Mouse (Mus musculus): ENCODE measurements around the gene Ntmt1.

Ntmt1 gene

GRCm38 (mm10) chr2:30784078-30784994 lies 23.3 kb upstream of the Ntmt1 start:
- peak; percentile 55 for DNase-seq (ENCODE audit: low read depth)

DNA sequence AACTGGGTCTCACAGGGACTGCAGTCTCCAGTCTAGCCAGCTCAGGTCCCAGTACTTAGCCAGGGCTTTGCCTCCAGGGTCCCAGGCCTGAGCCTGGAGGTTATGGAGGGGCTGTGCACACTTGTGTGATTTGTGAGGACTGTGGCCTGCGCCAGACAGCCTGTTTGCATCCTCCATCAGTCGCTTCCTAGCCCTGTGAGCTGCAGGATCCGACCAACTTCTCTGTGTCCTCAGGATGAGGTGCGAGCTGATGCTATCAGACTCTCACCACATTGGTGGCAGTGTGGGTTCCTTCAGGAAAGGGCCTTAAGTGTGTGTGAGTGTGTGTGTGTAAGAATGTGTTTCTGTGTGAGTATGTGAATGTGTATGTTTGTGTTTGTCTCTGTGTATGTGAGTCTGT lies 20.2 kb upstream of the Ntmt1 start:
- no peak for DNase-seq (ENCODE audit: low read depth)

DNA sequence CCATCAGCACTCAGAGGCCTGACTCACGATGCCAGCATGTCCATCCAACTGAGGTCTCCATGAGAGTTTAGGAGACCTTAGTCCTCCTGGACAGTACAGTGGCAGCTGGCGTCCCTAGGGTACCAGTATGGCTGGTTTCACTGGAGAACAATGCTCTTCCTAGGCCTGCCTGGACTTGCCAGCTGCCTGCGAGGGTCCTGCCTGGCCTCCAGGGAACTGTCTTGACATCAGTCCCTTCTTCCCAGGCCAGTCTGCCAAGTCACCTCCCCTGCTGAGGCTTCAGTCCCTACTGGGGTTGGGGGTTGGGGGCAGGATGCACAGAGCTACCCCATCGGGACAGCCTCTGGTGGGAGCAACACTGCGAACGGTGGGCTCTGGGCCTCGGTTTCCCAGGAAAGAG lies 15.6 kb upstream of the Ntmt1 start:
- no peak for DNase-seq (ENCODE audit: low read depth)

- DNase-seq (ENCODE audit: low read depth): peak; percentile 93
Measured at GRCm38 (mm10) chr2:30794179-30795108, 13.2 kb upstream of the Ntmt1 start.

DNA sequence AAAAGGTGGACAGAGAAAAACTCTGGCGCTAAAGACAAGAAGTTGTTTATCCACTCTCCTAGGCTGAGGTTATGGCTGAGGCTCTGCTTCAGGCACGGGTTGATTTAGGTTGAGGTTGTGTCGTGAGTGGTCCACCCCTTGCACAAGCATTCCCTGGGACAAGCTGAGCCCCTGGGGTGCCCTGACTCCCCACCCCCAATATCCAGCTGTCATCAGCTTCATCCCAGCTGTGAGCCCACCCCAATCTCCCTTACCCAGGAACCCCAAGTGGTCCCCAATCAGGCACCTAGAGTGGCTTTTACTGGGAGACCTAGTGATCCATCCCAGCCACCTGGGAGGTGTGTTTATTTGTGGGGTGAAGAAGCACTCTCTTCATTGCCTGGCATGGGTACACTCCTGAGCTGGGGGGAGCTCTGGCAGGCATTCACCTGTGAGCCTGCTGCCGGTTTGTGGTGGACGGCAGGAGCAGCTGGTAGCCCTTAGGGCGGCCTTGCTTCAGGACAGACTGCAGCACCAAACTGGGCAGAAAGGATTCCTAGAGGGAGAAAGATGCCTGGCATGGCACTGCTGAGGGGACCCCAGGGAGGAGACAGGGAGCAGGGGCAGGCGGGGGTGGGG lies 12.2 kb upstream of the Ntmt1 start:
- no peak for DNase-seq (ENCODE audit: low read depth)

GRCm38 (mm10) chr2:30795889-30796275 lies 11.7 kb upstream of the Ntmt1 start:
- DNase-seq (ENCODE audit: low read depth): no peak

DNA sequence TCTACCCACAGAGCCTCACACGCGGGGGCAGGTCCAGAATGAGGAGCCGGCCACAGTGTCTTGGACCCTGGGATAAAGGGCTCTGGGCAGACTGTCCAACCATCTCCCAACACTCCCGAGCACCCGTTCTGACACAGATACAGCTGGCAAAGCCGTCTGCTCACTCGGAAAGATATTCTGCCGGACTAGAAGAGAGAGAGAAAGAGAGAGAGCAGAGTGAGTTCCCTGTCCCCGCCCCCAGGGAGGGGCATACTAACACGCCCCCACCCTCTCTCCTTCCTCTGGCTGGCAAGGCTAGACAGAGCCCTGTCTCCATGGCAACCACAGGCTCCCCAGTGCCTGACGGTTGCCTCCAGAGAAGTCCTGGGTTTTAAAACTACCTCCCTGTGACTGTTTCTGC lies 11.2 kb upstream of the Ntmt1 start:
- DNase-seq (ENCODE audit: low read depth): peak; percentile 96

GRCm38 (mm10) chr2:30799456-30799855 lies 8.2 kb upstream of the Ntmt1 start:
- no peak for DNase-seq (ENCODE audit: low read depth)

GRCm38 (mm10) chr2:30800671-30801066 lies 7.0 kb upstream of the Ntmt1 start:
- no peak for DNase-seq (ENCODE audit: low read depth)

DNA sequence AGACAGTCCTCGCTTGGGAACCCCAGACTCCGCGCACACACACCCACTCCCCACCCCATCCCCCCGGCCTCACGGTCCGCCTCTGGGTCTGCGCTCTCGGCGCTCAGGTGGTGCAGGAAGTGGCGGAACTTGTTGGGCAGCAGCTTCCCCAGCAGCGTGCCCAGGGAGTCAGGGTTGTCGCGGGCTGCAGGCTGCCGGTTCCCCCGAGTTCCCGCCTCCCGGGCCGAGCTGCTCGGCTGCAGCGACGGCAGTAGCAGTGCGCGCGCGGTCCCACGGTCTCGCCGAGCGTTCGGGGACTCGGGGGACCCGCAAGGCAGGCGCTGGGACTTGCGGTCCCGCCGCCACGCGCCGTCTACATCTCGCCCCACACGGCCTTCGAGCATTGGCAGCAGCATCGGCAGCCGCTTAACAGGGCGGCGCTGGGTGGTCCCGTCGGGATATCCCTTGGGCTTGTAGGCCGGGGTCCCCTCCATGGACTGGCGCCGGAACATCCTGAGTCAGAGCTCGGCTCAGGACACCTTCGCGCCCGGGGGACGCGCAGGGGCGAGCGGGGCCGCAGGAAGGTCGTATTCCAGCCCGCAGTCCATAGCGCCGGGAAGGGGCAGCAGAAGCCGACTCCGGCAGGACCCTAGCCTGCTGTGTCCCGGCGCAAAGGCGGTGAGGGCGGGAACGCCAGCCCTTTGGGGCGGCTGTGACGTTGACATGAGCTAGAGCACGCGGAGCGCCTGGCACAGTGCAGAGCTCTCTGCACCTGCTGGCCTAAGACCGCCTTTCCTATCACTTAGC lies 6.4 kb upstream of the Ntmt1 start:
- peak; percentile 62 for DNase-seq (ENCODE audit: low read depth)

DNA sequence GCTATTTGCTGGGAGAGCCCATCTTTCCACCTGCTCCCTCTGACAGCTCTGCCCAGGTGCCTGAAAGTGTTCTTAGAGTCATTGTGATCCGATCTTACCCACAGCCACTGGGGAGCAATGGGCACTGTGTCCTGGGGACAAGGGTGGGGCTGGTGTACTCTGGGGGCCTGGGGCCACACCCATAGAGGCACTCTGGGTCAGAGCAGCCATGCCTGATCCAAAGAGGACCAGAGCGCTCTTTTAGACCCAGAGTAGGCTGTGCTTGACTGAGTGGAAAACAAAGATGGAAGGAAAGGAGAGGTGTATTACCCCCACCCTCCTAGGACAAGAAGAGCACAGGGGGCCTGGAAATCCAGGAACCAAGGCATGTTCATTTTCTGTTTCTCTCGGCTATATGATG lies 4.0 kb upstream of the Ntmt1 start, which contains the start of gene 1700001O22Rik:
Gene 1700001O22Rik, minus strand, starts transcription at position 58 of the 400 bp plus-strand sequence.
- no peak for DNase-seq (ENCODE audit: low read depth)

- DNase-seq (ENCODE audit: low read depth): no peak
Measured at GRCm38 (mm10) chr2:30805983-30806382, 1.6 kb upstream of the Ntmt1 start.

- DNase-seq (ENCODE audit: low read depth): no peak
Measured at GRCm38 (mm10) chr2:30807147-30807647, 429 bp upstream of the Ntmt1 start.

GRCm38 (mm10) chr2:30808296-30808655 lies 650 bp downstream of the Ntmt1 start:
- no peak for DNase-seq (ENCODE audit: low read depth)

DNA sequence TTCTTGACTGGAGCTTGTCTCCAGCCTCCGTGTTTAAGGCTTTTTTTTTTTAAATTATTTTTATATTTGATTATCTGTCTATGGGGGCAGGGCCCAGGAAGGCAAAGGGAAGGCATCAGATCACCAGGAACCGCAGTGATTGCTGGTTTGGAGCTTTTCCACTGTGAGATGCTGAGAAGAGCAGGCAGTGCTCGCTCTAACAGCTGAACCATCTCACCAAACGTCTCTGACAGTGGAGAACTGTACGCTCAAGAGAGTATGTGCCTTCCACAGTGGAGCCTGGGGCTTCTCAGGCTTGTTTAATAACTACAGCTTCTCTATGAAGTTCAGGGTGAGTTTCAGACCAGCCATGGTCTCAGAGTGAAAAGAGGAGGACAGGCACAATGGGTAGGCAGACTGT lies 1.9 kb downstream of the Ntmt1 start:
- no peak for DNase-seq (ENCODE audit: low read depth)

DNA sequence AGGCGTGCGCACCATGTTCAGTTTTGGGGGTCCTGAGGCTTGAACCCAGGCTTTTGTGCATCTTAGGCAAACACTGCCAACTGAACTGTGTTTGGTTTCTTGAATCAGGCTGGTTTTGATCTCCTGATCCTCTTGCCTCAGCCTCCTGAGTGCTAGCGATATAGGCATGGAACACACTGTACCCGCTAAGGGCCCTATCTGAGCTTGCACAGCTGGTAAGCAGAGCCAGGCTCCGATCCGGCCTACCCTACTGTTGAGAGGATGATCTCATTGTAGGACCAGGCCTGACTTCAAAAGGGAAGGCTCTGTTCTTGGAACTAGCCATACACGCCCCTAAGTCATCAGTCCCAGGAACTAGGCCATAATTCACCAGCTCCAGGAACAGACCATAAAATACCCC lies 2.9 kb downstream of the Ntmt1 start:
- DNase-seq (ENCODE audit: low read depth): no peak

DNA sequence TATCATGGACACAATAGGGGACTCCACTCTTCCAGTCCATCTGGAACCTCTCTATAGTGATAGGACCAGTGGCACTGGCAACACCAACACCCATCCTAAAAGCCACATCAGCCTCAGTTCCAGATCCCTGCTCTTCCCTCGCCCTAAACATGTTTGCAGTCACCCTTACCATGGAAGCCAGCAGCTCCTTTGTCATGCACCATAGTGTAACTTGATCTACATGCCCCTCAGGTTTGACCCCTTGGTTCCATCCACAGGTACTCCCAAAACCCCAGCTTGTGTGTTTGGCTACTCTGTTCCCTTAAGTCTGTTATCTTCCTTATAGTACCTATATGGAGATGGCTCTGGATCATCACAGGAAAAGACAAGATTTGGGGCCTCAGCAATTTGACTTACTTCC lies 8.8 kb downstream of the Ntmt1 start:
- no peak for DNase-seq (ENCODE audit: low read depth)

DNA sequence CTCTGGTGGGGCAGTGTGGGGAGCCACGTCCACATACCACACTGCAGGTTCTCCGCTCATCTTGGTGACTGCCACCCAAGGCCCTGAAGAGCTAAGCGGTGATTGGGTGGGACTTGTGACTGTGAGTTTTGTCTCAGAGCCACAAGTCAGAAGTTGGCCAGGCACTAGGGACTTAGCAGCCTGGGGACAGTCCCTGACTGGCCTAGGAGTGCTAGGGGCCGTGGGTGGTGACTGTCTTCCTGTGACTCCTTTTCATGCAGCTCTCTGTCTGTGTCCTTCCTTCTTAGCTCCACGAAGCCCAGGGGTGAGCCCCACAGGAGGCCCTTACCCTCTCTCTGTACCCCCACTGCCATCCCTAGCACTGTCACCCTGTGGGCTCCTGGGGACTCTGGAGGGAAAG lies 12.2 kb downstream of the Ntmt1 start:
- peak; percentile 27 for DNase-seq (ENCODE audit: low read depth)

- DNase-seq (ENCODE audit: low read depth): peak; percentile 60
Measured at GRCm38 (mm10) chr2:30821073-30821472, 13.4 kb downstream of the Ntmt1 start.

DNA sequence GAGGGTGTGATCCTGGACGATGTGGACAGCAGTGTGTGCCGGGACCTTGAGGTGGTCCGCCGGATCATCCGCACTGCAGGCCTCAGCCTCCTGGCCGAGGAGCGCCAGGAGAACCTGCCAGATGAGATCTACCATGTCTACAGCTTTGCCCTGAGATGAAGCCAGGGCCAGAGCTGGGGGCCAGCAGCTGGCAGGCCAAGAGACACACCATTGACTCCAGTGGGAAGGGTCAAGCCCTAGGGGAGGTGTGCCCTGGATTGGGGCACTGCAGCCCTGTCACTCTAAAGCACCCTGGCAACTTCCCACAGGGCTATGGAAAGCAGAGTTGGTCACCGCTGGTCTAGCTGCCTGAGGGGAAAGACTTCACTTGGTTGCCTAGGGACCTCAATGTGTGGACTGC lies 14.8 kb downstream of the Ntmt1 start:
- no peak for DNase-seq (ENCODE audit: low read depth)

- DNase-seq (ENCODE audit: low read depth): no peak
Measured at GRCm38 (mm10) chr2:30823385-30824153, 15.9 kb downstream of the Ntmt1 start.
